Mouse (Mus musculus) ovary, postnatal 10 days (tissue): ENCODE data around the gene Relch.
"Not testable (repeated sequence)": the region's sequence is repeated elsewhere in the genome, so short reads cannot be mapped to it uniquely, and the experiment has no call there.

ENCODE experiments used
- DNase-seq: peaks from one replicate; pipeline ENCODE4 v3.0.0; 2022; ENCODE audit warnings: low spot score

Gene Relch

GRCm38 (mm10) chr1:105746444-105746843, 82.8 kb downstream of the Relch start:
- DNase-seq: no peak

- DNase-seq: no peak
Observed at GRCm38 (mm10) chr1:105746858-105747596, 83.4 kb downstream of the Relch start.

GRCm38 (mm10) chr1:105748091-105748799, 84.6 kb downstream of the Relch start:
- DNase-seq: no peak

- no peak for DNase-seq
Observed at GRCm38 (mm10) chr1:105752196-105752595, 88.5 kb downstream of the Relch start.

GRCm38 (mm10) chr1:105752944-105753343, 89.3 kb downstream of the Relch start:
- no peak for DNase-seq

GRCm38 (mm10) chr1:105758798-105759197, 95.1 kb downstream of the Relch start:
- DNase-seq: no peak

- DNase-seq: no peak
Observed at GRCm38 (mm10) chr1:105759422-105760165, 95.9 kb downstream of the Relch start.

- DNase-seq: no peak
Observed at GRCm38 (mm10) chr1:105765586-105765985, 101.9 kb downstream of the Relch start.

- not testable (repeated sequence) for DNase-seq
Observed at GRCm38 (mm10) chr1:105766099-105766498, 102.4 kb downstream of the Relch start.

- no peak for DNase-seq
Observed at GRCm38 (mm10) chr1:105768397-105768796, 104.7 kb downstream of the Relch start.

GRCm38 (mm10) chr1:105770685-105771084, 107.0 kb downstream of the Relch start:
- no peak for DNase-seq

- DNase-seq: no peak
Observed at GRCm38 (mm10) chr1:105776426-105776825, 112.8 kb downstream of the Relch start.

- no peak for DNase-seq
Observed at GRCm38 (mm10) chr1:105780079-105780456, 116.4 kb downstream of the Relch start.

- peak; percentile 29 for DNase-seq
Observed at GRCm38 (mm10) chr1:105780457-105781364, 117.0 kb downstream of the Relch start, which contains the start of gene Tnfrsf11a. TSS of gene Tnfrsf11a (plus strand) at chr1:105780718.

GRCm38 (mm10) chr1:105781391-105782146, 117.9 kb downstream of the Relch start:
- no peak for DNase-seq

- DNase-seq: no peak
Observed at GRCm38 (mm10) chr1:105784257-105785016, 120.8 kb downstream of the Relch start.

GRCm38 (mm10) chr1:105785146-105785545, 121.5 kb downstream of the Relch start:
- DNase-seq: no peak

GRCm38 (mm10) chr1:105786731-105787357, 123.2 kb downstream of the Relch start:
- DNase-seq: no peak

GRCm38 (mm10) chr1:105790103-105790502, 126.4 kb downstream of the Relch start:
- no peak for DNase-seq

GRCm38 (mm10) chr1:105794670-105795069, 131.0 kb downstream of the Relch start:
- DNase-seq: no peak
